Mouse (Mus musculus): Measurements from ENCODE around the gene Tex13b.

DNA sequence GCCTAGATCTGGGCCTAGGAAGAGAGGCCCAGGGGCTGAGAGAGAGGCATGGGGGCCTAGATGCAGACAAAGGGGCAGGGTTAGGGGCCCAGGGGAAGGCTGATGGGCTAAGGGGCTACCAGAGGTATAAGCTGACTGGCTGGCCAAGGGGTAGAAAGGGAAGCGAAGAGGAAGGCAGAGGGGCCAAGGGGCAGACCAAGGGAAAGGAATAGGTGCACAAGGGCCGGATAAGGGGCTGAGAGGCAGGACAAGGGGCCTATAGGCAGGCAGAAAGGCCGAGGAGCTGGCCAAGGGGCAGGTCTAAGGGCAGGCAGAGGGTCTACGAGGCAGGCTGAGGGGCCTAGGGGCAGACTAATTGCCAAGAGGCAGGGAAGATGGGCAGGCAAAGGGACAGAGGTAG, 26.7 kb upstream of the Tex13b start:
- TF ChIP-seq CTCF (IDR thresholded peaks at IDR 0.05; ENCODE audit: insufficient read depth, low read length) (no peak), POLR2A (IDR thresholded peaks at IDR 0.05; ENCODE audit: borderline replicate concordance, extremely low read depth, low read depth, low read length) (no peak)
